Mouse (Mus musculus) hindbrain, embryonic 14.5 days (tissue): Measurements from ENCODE around the gene Fam204a. TPM values are rescaled to one million over a fixed set of nuclear protein-coding genes. Genes with fewer than 3 reads are reported as not detected.

Source experiments
- ATAC-seq: fragments of 200-750 bp; cut with Nextera tagmentation; 2 replicates; pipeline ENCODE4 v1.8.0; 2017; ENCODE audit warnings: moderate number of reproducible peaks, mild to moderate bottlenecking, moderate TSS enrichment, moderate library complexity; ENCODE audit not compliant: low FRiP score
- DNase-seq: peaks from one replicate; pipeline ENCODE4 v3.0.0-alpha.2; 2015; ENCODE audit warnings: low spot score
- H3K27ac ChIP-seq: fragments of 300-500 bp; sonication (generic); 2 replicates; pipeline ENCODE4 v1.5.1; 2014; ENCODE audit warnings: mild to moderate bottlenecking, moderate library complexity
- H3K27me3 ChIP-seq: fragments of 300-500 bp; sonication (generic); 2 replicates; pipeline ENCODE4 v1.6.1; 2014; ENCODE audit warnings: mild to moderate bottlenecking, low read length, mixed read lengths; ENCODE audit not compliant: control insufficient read depth, insufficient read depth
- H3K36me3 ChIP-seq: fragments of 300-500 bp; sonication (generic); replicated peaks from 2 replicates; pipeline ENCODE4 v1.6.1; 2014; ENCODE audit not compliant: control insufficient read depth, insufficient read depth
- H3K4me1 ChIP-seq: fragments of 300-500 bp; sonication (generic); replicated peaks from 2 replicates; pipeline ENCODE4 v1.6.1; 2014; ENCODE audit warnings: antibody characterized with exemption, low read length, mixed read lengths; ENCODE audit not compliant: control insufficient read depth, insufficient read depth
- H3K4me2 ChIP-seq: fragments of 300-500 bp; sonication (generic); replicated peaks from 2 replicates; pipeline ENCODE4 v1.6.1; 2014; ENCODE audit warnings: mild to moderate bottlenecking, moderate library complexity
- H3K4me3 ChIP-seq: fragments of 300-500 bp; sonication (generic); replicated peaks from 2 replicates; pipeline ENCODE4 v1.5.1; 2014; ENCODE audit warnings: mild to moderate bottlenecking, low read length
- H3K9ac ChIP-seq: fragments of 300-500 bp; sonication (generic); 2 replicates; pipeline ENCODE4 v1.6.1; 2014
- H3K9me3 ChIP-seq: fragments of 300-500 bp; sonication (generic); 2 replicates; pipeline ENCODE4 v1.6.1; 2016; ENCODE audit warnings: low read length; ENCODE audit not compliant: control insufficient read depth
- WGBS: fragments of 180-500 bp; shearing (Covaris S2); extraction: QIAGEN DNeasy Blood & Tissue Kit; methylation state at CpG from one replicate; pipeline ENCODE4 v1.1.7; 2014; 5-methylcytosine and 5-hydroxymethylcytosine counted together
- polyA plus RNA-seq: library from polyadenylated mRNA; unstranded; fragments of >200 nt; fragmentation: Nextera tagmentation; extraction: Ambion mirVana; gene quantifications from 2 replicates; pipeline ENCODE4 v1.2.1, GENCODE M21; 2014

Fam204a gene
- polyA plus RNA-seq, 1 experiment from 2014 or later: 67.1 TPM

- Histone ChIP-seq H3K9ac (no peak overlapping the region), H3K4me2 (peak overlapping the region; percentile 64), H3K9me3 (no peaks in the 10 kb centered on the region), H3K4me1 (peaks cover 18% of the 10 kb centered on the region), H3K27me3 (no peaks in the 10 kb centered on the region), H3K4me3 (peak overlapping the region; percentile 91), H3K27ac (no peak overlapping the region), H3K36me3 (no peaks in the 10 kb centered on the region)
- peak; percentile 44 for ATAC-seq
- WGBS: 49% methylated on average over 8 of the region's 8 CpGs
- no peak for DNase-seq
Observed at GRCm38 (mm10) chr19:60226845-60227235, 339 bp upstream of the Fam204a start.

- Histone ChIP-seq H3K4me2 (no peak overlapping the region), H3K27me3 (no peaks in the 10 kb centered on the region), H3K4me1 (0 out of 2 replicates have a peak, but pooled peaks cover 2% of the 10 kb centered on the region), H3K27ac (no peak overlapping the region), H3K9ac (no peak overlapping the region), H3K9me3 (no peaks in the 10 kb centered on the region), H3K4me3 (no peak overlapping the region), H3K36me3 (0 out of 2 replicates have a peak, but pooled peaks cover 7% of the 10 kb centered on the region)
- DNase-seq (no peak), ATAC-seq (no peak)
- WGBS: 92% methylated on average over 7 of the region's 7 CpGs
Observed at GRCm38 (mm10) chr19:60219395-60219794, 7.1 kb downstream of the Fam204a start.

DNA sequence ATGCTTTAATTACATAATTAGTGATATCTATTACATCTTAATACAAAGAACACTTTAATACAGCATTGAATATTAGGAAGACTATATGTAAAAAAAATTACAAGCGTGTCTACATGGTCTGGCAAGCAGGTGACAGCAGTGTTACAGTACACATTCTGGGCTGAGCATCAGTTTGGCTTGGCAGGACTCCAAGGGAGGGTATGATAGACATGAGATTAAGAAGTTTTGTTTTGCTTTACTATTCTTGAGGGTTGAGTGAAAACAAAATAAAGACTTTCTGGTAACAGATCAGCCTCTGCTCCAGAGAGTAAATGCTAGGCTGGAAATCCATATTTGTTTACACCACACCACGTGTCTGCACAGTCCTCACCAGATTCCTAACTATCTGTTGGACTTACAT, 8.5 kb downstream of the Fam204a start:
- DNase-seq (no peak), ATAC-seq (no peak)
- WGBS: 72% methylated on average over 2 of the region's 2 CpGs
- H3K4me1 ChIP-seq: no peaks in the 10 kb centered on the region
- no peak overlapping the region for H3K27ac ChIP-seq
- no peaks in the 10 kb centered on the region for H3K27me3 ChIP-seq
- no peak overlapping the region for H3K9ac ChIP-seq
- no peaks in the 10 kb centered on the region for H3K9me3 ChIP-seq
- peaks cover 10% of the 10 kb centered on the region; the same call in 1 of the 2 replicates for H3K36me3 ChIP-seq
- no peak overlapping the region for H3K4me3 ChIP-seq
- no peak overlapping the region for H3K4me2 ChIP-seq

DNA sequence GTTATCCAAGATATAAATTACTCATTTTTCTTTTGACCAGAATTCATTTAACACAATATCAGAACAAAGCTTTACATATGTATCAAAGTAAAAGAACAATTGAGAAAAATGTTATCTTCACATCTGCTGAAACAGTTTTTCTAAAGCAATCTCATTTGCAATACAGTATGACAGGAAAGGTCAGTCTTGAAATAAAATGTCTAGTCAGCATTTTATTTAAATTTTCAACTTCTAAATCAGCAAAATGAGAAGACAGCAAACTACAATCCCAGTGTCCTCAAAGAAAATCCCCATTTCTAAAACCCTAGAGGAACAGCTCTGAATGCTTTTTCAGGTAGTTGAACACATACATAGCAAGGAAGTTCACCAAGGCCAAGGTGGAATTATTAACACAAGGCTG, 18.3 kb downstream of the Fam204a start:
- DNase-seq (no peak), ATAC-seq (no peak)
- Histone ChIP-seq H3K9ac (no peak overlapping the region), H3K4me1 (peaks cover 18% of the 10 kb centered on the region), H3K4me2 (no peak overlapping the region), H3K9me3 (no peaks in the 10 kb centered on the region), H3K4me3 (no peak overlapping the region), H3K36me3 (peaks cover 17% of the 10 kb centered on the region; the same call in 1 of the 2 replicates), H3K27ac (no peak overlapping the region), H3K27me3 (no peaks in the 10 kb centered on the region)

DNA sequence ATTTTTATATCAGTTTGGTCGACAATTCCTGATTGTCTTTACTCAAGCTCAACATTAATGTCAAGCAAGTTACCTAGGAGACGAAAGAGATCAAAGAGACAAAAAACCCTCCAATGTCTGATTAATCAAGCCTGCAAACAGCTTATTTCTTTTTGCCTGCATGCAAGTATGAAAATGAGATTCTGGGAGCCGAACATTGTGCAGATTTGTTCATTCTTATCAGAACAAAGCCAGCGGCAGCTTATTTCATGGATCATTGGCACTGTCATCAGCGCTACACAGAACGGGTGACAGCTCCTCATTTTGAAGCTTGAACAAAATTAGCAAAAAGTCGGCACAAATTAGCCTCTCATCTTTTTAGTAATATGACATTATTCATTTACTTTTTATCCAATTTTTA, 22.3 kb downstream of the Fam204a start:
- H3K36me3 ChIP-seq: peaks cover 6% of the 10 kb centered on the region; the same call in 1 of the 2 replicates
- no peaks in the 10 kb centered on the region for H3K27me3 ChIP-seq
- ATAC-seq (no peak), DNase-seq (peak; percentile 62)
- peak overlapping the region; percentile 3; the same call in 1 of the 2 replicates for H3K27ac ChIP-seq
- 17% methylated on average over 7 of the region's 7 CpGs for WGBS
- H3K9me3 ChIP-seq: no peaks in the 10 kb centered on the region
- peaks cover 22% of the 10 kb centered on the region for H3K4me1 ChIP-seq
- no peak overlapping the region for H3K4me2 ChIP-seq
- no peak overlapping the region for H3K4me3 ChIP-seq
- no peak overlapping the region for H3K9ac ChIP-seq

DNA sequence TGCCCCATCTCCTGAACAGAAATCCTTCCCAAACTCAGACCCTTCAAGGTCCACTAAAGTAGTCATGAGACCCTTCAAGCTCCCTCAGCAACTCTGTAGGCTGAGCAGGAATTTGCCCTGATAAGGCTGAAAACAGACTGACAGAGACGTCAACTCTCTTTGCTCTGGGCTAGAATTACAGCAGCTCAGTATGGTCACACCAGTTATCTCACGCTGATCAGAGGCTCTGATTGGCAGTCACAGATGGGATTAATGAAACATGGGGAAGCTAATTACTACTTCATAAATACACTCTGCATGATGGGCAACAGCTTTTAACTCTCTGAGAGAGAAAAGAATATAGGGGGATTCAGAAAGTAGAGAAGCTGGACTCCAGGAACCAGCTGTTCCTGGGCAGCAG, 26.2 kb downstream of the Fam204a start:
- WGBS: 14% methylated on average over 2 of the region's 2 CpGs

GRCm38 (mm10) chr19:60199152-60199551, 27.3 kb downstream of the Fam204a start:
- DNase-seq (no peak), ATAC-seq (no peak)
- peaks cover 9% of the 10 kb centered on the region for H3K4me1 ChIP-seq
- no peak overlapping the region for H3K4me3 ChIP-seq
- peaks cover 6% of the 10 kb centered on the region; the same call in 1 of the 2 replicates for H3K36me3 ChIP-seq
- no peaks in the 10 kb centered on the region for H3K9me3 ChIP-seq
- no peak overlapping the region for H3K9ac ChIP-seq
- H3K4me2 ChIP-seq: no peak overlapping the region
- no peaks in the 10 kb centered on the region for H3K27me3 ChIP-seq
- H3K27ac ChIP-seq: no peak overlapping the region

More for the DNA sequence above, 26.2 kb downstream of the Fam204a start:
- ATAC-seq (no peak), DNase-seq (no peak)
- Histone ChIP-seq H3K4me3 (no peak overlapping the region), H3K9ac (no peak overlapping the region), H3K4me2 (no peak overlapping the region), H3K36me3 (peaks cover 6% of the 10 kb centered on the region; the same call in 1 of the 2 replicates), H3K9me3 (no peaks in the 10 kb centered on the region), H3K27ac (no peak overlapping the region), H3K4me1 (peaks cover 17% of the 10 kb centered on the region), H3K27me3 (no peaks in the 10 kb centered on the region)

DNA sequence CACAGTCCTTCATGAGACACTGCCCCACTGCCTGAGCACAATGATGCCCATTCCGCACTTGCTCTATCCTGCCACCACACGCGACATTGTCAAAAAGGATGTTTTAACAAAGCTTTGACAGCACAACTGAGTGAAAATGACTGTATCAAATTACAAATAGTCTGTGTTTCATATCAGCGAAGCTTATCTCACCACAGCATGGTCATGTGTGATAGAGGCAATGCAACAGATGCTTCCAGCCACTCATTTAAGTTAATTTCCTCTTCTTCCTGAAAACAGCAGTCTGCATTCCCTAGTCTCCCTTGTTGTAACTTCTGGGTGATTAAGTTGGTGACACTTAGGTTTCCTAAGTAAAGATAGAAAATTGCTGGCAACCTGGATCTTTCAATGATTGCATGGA, 33.7 kb downstream of the Fam204a start:
- DNase-seq (no peak), ATAC-seq (no peak)
- H3K4me1 ChIP-seq: peaks cover 4% of the 10 kb centered on the region
- no peak overlapping the region for H3K4me3 ChIP-seq
- no peak overlapping the region for H3K4me2 ChIP-seq
- no peaks in the 10 kb centered on the region for H3K27me3 ChIP-seq
- no peaks in the 10 kb centered on the region for H3K9me3 ChIP-seq
- peaks cover 8% of the 10 kb centered on the region; the same call in 1 of the 2 replicates for H3K36me3 ChIP-seq
- WGBS: 93% methylated on average over 4 of the region's 4 CpGs
- H3K9ac ChIP-seq: no peak overlapping the region
- no peak overlapping the region for H3K27ac ChIP-seq

DNA sequence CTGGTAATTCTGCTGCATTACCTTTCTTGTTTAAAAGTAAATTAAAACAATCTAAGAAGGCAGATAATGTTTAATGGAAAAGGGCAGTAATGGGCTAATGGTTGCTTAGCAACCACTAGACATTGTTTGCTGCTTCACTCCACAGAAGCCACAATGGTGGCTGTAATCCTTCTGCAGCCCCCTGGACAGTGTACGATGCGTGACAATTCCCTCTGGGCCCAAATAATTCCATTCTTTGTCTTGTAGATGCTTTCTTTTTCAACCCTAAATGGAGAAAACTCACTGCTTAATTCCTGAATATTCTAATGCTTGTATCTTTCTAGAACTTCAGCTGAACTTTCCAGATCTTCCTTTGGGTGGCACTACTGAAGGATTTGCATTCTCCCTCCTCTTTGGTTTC, 37.3 kb downstream of the Fam204a start:
- Histone ChIP-seq H3K4me2 (no peak overlapping the region), H3K4me3 (no peak overlapping the region), H3K9ac (no peak overlapping the region), H3K36me3 (peaks cover 8% of the 10 kb centered on the region; the same call in 1 of the 2 replicates), H3K27me3 (no peaks in the 10 kb centered on the region), H3K9me3 (no peaks in the 10 kb centered on the region), H3K4me1 (peaks cover 4% of the 10 kb centered on the region), H3K27ac (no peak overlapping the region)
- WGBS: 3% methylated on average over 2 of the region's 2 CpGs
- DNase-seq (no peak), ATAC-seq (no peak)

- no peaks in the 10 kb centered on the region for H3K9me3 ChIP-seq
- WGBS: 98% methylated on average over 1 of the region's 1 CpGs
- H3K27ac ChIP-seq: no peak overlapping the region
- no peaks in the 10 kb centered on the region for H3K27me3 ChIP-seq
- DNase-seq (no peak), ATAC-seq (no peak)
- H3K36me3 ChIP-seq: no peaks in the 10 kb centered on the region
- H3K4me3 ChIP-seq: no peak overlapping the region
- no peak overlapping the region for H3K4me2 ChIP-seq
- H3K4me1 ChIP-seq: no peaks in the 10 kb centered on the region
- no peak overlapping the region for H3K9ac ChIP-seq
Observed at GRCm38 (mm10) chr19:60182901-60183300, 43.6 kb downstream of the Fam204a start.
